Mouse (Mus musculus) hindbrain, embryonic 16.5 days (tissue): ENCODE results near the gene Pxt1. TPM values are rescaled to one million over a fixed set of nuclear protein-coding genes. Genes with fewer than 3 reads are reported as not detected.

ENCODE experiments used
- ATAC-seq: fragments of 200-750 bp; cut with Nextera tagmentation; 2 replicates; pipeline ENCODE4 v1.8.0; 2017; ENCODE audit warnings: moderate TSS enrichment, moderate library complexity
- H3K27ac ChIP-seq: fragments of 300-500 bp; sonication (generic); 2 replicates; pipeline ENCODE4 v1.5.1; 2014; ENCODE audit warnings: low read depth, mild to moderate bottlenecking, control low read depth, low read length, moderate library complexity
- H3K27me3 ChIP-seq: fragments of 300-500 bp; sonication (generic); replicated peaks from 2 replicates; pipeline ENCODE4 v1.6.1; 2014; ENCODE audit warnings: low read length; ENCODE audit not compliant: control insufficient read depth, insufficient read depth
- H3K36me3 ChIP-seq: fragments of 300-500 bp; sonication (generic); 2 replicates; pipeline ENCODE4 v1.6.1; 2014; ENCODE audit warnings: mild to moderate bottlenecking, low read length, moderate library complexity, mixed read lengths; ENCODE audit not compliant: control insufficient read depth, insufficient read depth
- H3K4me1 ChIP-seq: fragments of 300-500 bp; sonication (generic); 2 replicates; pipeline ENCODE4 v1.6.1; 2014; ENCODE audit warnings: low read depth, low read length; ENCODE audit not compliant: control insufficient read depth, insufficient read depth
- H3K4me2 ChIP-seq: fragments of 300-500 bp; sonication (generic); 2 replicates; pipeline ENCODE4 v1.6.1; 2014; ENCODE audit warnings: mild to moderate bottlenecking, low read length, control low read depth, moderate library complexity
- H3K4me3 ChIP-seq: fragments of 300-500 bp; sonication (generic); 2 replicates; pipeline ENCODE4 v1.5.1; 2014; ENCODE audit warnings: mild to moderate bottlenecking, low read length, control low read depth, moderate library complexity
- H3K9ac ChIP-seq: fragments of 300-500 bp; sonication (generic); 2 replicates; pipeline ENCODE4 v1.6.1; 2014; ENCODE audit warnings: low read depth, mild to moderate bottlenecking, control low read depth, low read length, moderate library complexity
- H3K9me3 ChIP-seq: fragments of 300-500 bp; sonication (generic); 2 replicates; pipeline ENCODE4 v1.6.1; 2014; ENCODE audit warnings: mild to moderate bottlenecking, low read length, moderate library complexity; ENCODE audit not compliant: control insufficient read depth
- WGBS: fragments of 180-500 bp; shearing (Covaris S2); extraction: QIAGEN DNeasy Blood & Tissue Kit; methylation state at CpG from one replicate; pipeline ENCODE4 v1.1.7; 2014; 5-methylcytosine and 5-hydroxymethylcytosine counted together
- polyA plus RNA-seq: library from polyadenylated mRNA; unstranded; fragments of >200 nt; fragmentation: Nextera tagmentation; extraction: Ambion mirVana; gene quantifications from 2 replicates; pipeline ENCODE4 v1.2.1, GENCODE M21; 2015

The Pxt1 gene
- polyA plus RNA-seq, 1 experiment from 2014 or later, result not detected

DNA sequence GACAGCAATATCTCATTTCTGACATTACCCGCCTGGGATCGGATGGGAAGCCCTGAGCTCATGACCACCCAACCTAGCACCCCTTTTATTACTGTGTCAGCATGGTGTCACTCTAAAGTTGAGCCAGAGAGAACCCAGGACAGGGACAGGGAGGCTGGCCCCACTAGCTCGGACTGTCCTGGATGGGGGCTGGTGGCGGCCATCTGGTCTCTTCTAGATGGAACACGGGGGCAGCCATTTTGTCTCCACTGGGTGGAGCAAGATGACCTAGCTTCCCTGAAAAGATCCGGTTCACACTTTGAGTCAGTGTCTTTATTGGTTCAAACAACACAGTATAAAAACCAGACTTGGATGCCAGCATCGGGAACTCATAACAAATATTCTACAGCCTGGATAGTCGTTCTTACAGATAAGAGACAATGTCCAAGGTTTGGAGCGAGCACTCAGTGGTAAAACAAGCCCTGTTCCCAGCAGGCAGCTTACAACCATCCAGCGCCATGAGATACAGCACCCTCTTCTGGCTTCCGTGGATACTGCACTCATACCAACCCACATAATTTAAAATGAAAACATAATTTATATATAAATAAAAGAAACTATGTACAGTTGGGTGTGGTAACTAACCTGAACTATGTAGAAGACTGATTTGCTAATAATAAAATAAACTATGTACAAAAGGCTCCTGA is 47.4 kb downstream of the Pxt1 start:
- Histone ChIP-seq H3K36me3 (no peaks in the 10 kb centered on the region), H3K27ac (no peak overlapping the region), H3K27me3 (no peaks in the 10 kb centered on the region), H3K4me1 (no peaks in the 10 kb centered on the region), H3K4me2 (no peak overlapping the region), H3K9ac (no peak overlapping the region), H3K9me3 (no peaks in the 10 kb centered on the region), H3K4me3 (no peak overlapping the region)
- ATAC-seq, result no peak
- WGBS, result 92% methylated on average over 11 of the region's 11 CpGs

DNA sequence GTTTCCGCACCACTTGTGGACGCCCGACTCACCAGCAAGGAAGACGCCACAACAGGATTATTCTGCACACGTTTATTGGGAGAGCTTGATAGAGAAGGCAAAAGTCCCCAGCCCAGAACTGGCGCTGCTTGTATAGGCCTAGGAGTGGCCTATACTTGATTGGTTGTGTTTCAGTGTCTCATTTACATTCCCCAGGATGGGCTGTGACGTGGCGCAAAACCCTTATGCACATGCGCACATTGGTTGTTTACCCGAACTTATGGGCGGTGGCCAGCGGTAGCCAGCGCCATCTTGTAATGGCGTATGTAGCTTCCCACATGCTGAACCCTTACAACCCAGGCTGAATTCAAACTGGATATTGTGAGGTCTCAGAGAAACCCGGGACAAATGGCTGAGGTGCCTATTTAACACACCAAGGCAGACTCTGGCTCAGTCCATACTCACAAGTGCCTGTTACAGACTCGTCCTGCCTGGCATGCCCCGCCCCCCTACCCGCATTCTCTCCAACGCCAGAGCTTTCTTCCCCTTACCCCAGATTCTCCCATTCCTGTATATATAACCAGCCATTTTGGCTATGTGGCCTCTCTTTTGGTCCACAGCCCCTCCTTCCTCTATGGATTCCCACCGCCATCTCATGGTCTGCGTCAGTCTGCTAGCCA is 48.3 kb downstream of the Pxt1 start:
- 94% methylated on average over 21 of the region's 21 CpGs for WGBS
- H3K9ac ChIP-seq, result no peak overlapping the region
- no peaks in the 10 kb centered on the region for H3K9me3 ChIP-seq
- H3K36me3 ChIP-seq, result no peaks in the 10 kb centered on the region
- no peak overlapping the region for H3K4me2 ChIP-seq
- no peak overlapping the region for H3K27ac ChIP-seq
- no peak overlapping the region for H3K4me3 ChIP-seq
- no peaks in the 10 kb centered on the region for H3K27me3 ChIP-seq
- H3K4me1 ChIP-seq, result no peaks in the 10 kb centered on the region
- ATAC-seq, result no peak

DNA sequence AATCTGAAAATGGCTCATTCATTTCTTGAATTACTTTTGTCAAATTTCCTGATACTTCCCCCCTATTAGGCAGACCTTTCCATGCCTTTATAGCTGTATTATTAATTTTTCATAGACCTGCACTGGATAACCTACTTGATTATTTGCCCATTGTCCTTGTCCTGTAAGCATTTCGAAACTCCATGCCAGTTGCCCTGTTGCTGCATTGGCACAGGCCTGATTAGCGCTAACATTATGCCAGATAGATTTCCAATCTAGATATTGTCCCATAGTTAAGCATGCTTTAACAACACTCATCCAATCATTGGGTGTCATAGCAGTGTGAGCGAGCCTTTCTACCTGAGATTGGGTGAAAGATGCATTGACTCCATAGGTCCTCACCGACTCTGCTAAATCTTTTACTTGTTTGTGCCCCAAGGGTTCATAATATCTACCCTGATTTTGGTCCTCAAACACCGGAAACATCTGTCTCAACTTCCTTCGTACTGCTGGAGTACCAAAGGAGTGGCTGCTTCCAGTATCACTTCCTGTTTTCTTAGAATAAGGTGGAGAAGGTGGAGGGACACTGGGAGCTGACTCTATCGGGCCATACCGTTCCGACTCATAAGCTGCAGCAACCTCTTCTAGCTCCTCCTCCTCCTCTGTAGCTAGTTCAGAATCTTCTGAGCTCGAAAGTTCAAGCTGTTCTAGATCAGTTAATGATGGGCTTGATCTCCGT is 49.4 kb downstream of the Pxt1 start:
- 89% methylated on average over 11 of the region's 11 CpGs for WGBS
- Histone ChIP-seq H3K9ac (no peak overlapping the region), H3K4me3 (no peak overlapping the region), H3K36me3 (no peaks in the 10 kb centered on the region), H3K4me1 (no peaks in the 10 kb centered on the region), H3K4me2 (no peak overlapping the region), H3K9me3 (no peaks in the 10 kb centered on the region), H3K27ac (no peak overlapping the region), H3K27me3 (no peaks in the 10 kb centered on the region)
- no peak for ATAC-seq

DNA sequence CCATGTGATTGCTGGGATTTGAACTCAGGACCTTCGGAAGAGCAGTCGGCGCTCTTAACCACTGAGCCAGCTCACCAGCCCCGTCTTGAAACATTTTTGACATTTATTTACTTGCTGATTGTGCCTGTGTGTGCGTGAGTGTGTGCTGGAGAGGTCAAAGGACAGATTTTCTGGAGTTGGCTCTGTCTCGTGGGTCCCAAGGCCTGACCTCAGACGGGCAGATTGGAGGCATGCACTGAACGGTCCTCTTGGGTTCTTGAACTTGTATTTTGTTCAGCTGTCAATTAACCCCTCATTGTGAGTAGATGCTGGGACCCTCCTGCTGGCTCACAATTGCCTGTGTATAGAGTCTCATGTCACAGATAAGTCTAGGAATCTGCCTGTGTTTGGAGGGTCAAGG is 57.4 kb downstream of the Pxt1 start:
- H3K9me3 ChIP-seq, result peaks cover 6% of the 10 kb centered on the region; the same call in 1 of the 2 replicates
- no peak overlapping the region for H3K4me3 ChIP-seq
- no peaks in the 10 kb centered on the region for H3K4me1 ChIP-seq
- 79% methylated on average over 8 of the region's 8 CpGs for WGBS
- no peaks in the 10 kb centered on the region for H3K36me3 ChIP-seq
- no peak overlapping the region for H3K4me2 ChIP-seq
- no peak overlapping the region for H3K27ac ChIP-seq
- no peak overlapping the region for H3K9ac ChIP-seq
- no peaks in the 10 kb centered on the region for H3K27me3 ChIP-seq
- ATAC-seq, result no peak

DNA sequence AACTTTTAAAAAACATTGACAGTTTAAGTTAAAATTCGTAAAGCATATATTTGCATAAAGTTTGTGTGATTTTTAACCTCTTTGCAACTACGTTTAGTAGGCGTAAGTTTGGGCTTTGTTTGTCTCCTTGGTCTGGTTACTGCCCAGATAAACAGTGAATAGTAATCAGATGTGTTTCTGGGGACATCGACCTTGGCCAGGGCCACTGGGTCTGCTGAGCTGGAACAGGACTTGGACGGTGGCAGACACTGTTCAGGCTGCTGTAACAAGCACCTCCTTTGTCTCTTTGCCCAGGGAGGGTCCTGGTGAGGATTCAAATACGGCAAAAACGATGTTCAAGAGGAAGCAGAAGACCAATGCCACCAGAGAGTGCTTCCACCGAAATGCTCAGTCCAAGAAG is 58.4 kb downstream of the Pxt1 start:
- H3K4me3 ChIP-seq, result no peak overlapping the region
- H3K27me3 ChIP-seq, result 0 out of 2 replicates have a peak, but pooled peaks cover 2% of the 10 kb centered on the region
- H3K36me3 ChIP-seq, result no peaks in the 10 kb centered on the region
- H3K27ac ChIP-seq, result no peak overlapping the region
- no peak overlapping the region for H3K9ac ChIP-seq
- peaks cover under 1% of the 10 kb centered on the region for H3K4me1 ChIP-seq
- H3K4me2 ChIP-seq, result no peak overlapping the region
- peaks cover 6% of the 10 kb centered on the region; the same call in 1 of the 2 replicates for H3K9me3 ChIP-seq
- 87% methylated on average over 8 of the region's 8 CpGs for WGBS
- no peak for ATAC-seq

Other genes with a start within 250 kb of the Pxt1 start
- gene AC170998.1, start 217.8 kb downstream of the Pxt1 start, polyA plus RNA-seq, result 1.9 TPM in 2 replicates
- 1.2 and 2.0 TPM in 2 replicates for gene Mapk13, start 174.5 kb downstream of the Pxt1 start, polyA plus RNA-seq
- 6.3 and 7.0 TPM in 2 replicates for gene Brpf3, start 142.8 kb downstream of the Pxt1 start, polyA plus RNA-seq
- gene Pnpla1, start 85.4 kb downstream of the Pxt1 start, polyA plus RNA-seq, result not detected in 2 replicates
- gene 4930539E08Rik, start 28.5 kb downstream of the Pxt1 start, polyA plus RNA-seq, result 2.4 TPM in 2 replicates
- 76.5 and 88.8 TPM in 2 replicates for gene Kctd20, start 8.1 kb upstream of the Pxt1 start, polyA plus RNA-seq
- gene Stk38, start 64.2 kb upstream of the Pxt1 start, polyA plus RNA-seq, result 71.8 and 89.7 TPM in 2 replicates
- 356 and 408 TPM in 2 replicates for gene Srsf3, start 88.8 kb upstream of the Pxt1 start, polyA plus RNA-seq
- gene Cdkn1a, start 147.1 kb upstream of the Pxt1 start, polyA plus RNA-seq, result 138 and 184 TPM in 2 replicates
- 0.06 and 0.26 TPM in 2 replicates for gene Rab44, start 170.3 kb upstream of the Pxt1 start, polyA plus RNA-seq